Mouse (Mus musculus) forebrain, embryonic 12.5 days (tissue): ENCODE data around the gene Mthfr. TPM values are rescaled to one million over a fixed set of nuclear protein-coding genes. Genes with fewer than 3 reads are reported as not detected.

ENCODE experiments used
- ATAC-seq: fragments of 200-750 bp; cut with Nextera tagmentation; 2 replicates; pipeline ENCODE4 v1.8.0; 2017; ENCODE audit warnings: moderate TSS enrichment; ENCODE audit not compliant: low FRiP score
- H3K27ac ChIP-seq: fragments of 300-500 bp; sonication (generic); 2 replicates; pipeline ENCODE4 v1.5.1; 2016; ENCODE audit warnings: mild to moderate bottlenecking
- H3K27me3 ChIP-seq: fragments of 300-500 bp; sonication (generic); 2 replicates; pipeline ENCODE4 v1.6.1; 2016; ENCODE audit warnings: mild to moderate bottlenecking
- H3K36me3 ChIP-seq: fragments of 300-500 bp; sonication (generic); replicated peaks from 2 replicates; pipeline ENCODE4 v1.6.1; 2016; ENCODE audit warnings: mild to moderate bottlenecking
- H3K4me1 ChIP-seq: fragments of 300-500 bp; sonication (generic); 2 replicates; pipeline ENCODE4 v1.6.1; 2016
- H3K4me2 ChIP-seq: fragments of 300-500 bp; sonication (generic); 2 replicates; pipeline ENCODE4 v1.6.1; 2016; ENCODE audit warnings: mild to moderate bottlenecking, moderate library complexity
- H3K4me3 ChIP-seq: fragments of 300-500 bp; sonication (generic); replicated peaks from 2 replicates; pipeline ENCODE4 v1.5.1; 2016; ENCODE audit warnings: mild to moderate bottlenecking
- H3K9ac ChIP-seq: fragments of 300-500 bp; sonication (generic); 2 replicates; pipeline ENCODE4 v1.6.1; 2016; ENCODE audit warnings: mild to moderate bottlenecking
- H3K9me3 ChIP-seq: fragments of 300-500 bp; sonication (generic); 2 replicates; pipeline ENCODE4 v1.6.1; 2016
- WGBS: fragments of 180-500 bp; shearing (Covaris S2); methylation state at CpG from one replicate; pipeline ENCODE4 v1.1.7; 2016; 5-methylcytosine and 5-hydroxymethylcytosine counted together
- polyA plus RNA-seq: library from polyadenylated mRNA; unstranded; fragments of >200 nt; fragmentation: Nextera tagmentation; extraction: Ambion mirVana; gene quantifications from 2 replicates; pipeline ENCODE4 v1.2.1, GENCODE M21; 2016

The Mthfr gene
- polyA plus RNA-seq, 1 experiment from 2014 or later, result 28.7 TPM

GRCm38 (mm10) chr4:148057661-148058209 lies 18.9 kb downstream of the Mthfr start:
- no peaks in the 10 kb centered on the region for H3K27me3 ChIP-seq
- H3K4me1 ChIP-seq, result no peaks in the 10 kb centered on the region
- 65% methylated on average over 5 of the region's 5 CpGs for WGBS
- H3K27ac ChIP-seq, result no peak overlapping the region; the same call in 1 of the 2 replicates
- H3K9ac ChIP-seq, result no peak overlapping the region
- ATAC-seq, result no peak
- H3K4me2 ChIP-seq, result no peak overlapping the region
- no peaks in the 10 kb centered on the region for H3K9me3 ChIP-seq
- H3K36me3 ChIP-seq, result peaks cover 63% of the 10 kb centered on the region
- no peak overlapping the region for H3K4me3 ChIP-seq

GRCm38 (mm10) chr4:148058218-148058819 lies 19.4 kb downstream of the Mthfr start:
- no peak overlapping the region for H3K4me3 ChIP-seq
- peaks cover 57% of the 10 kb centered on the region for H3K36me3 ChIP-seq
- no peak for ATAC-seq
- H3K27me3 ChIP-seq, result no peaks in the 10 kb centered on the region
- 87% methylated on average over 9 of the region's 9 CpGs for WGBS
- no peak overlapping the region for H3K9ac ChIP-seq
- H3K9me3 ChIP-seq, result no peaks in the 10 kb centered on the region
- H3K27ac ChIP-seq, result 0 out of 2 replicates have a peak overlapping the region, but pooled peaks have one; percentile 13
- no peak overlapping the region for H3K4me2 ChIP-seq
- H3K4me1 ChIP-seq, result no peaks in the 10 kb centered on the region

GRCm38 (mm10) chr4:148058993-148059392 lies 20.1 kb downstream of the Mthfr start:
- Histone ChIP-seq H3K9ac (no peak overlapping the region), H3K27me3 (no peaks in the 10 kb centered on the region), H3K36me3 (peaks cover 51% of the 10 kb centered on the region), H3K9me3 (no peaks in the 10 kb centered on the region), H3K4me2 (no peak overlapping the region), H3K4me3 (no peak overlapping the region), H3K27ac (no peak overlapping the region), H3K4me1 (no peaks in the 10 kb centered on the region)
- WGBS, result 94% methylated on average over 6 of the region's 6 CpGs
- no peak for ATAC-seq

GRCm38 (mm10) chr4:148060120-148061085 lies 21.5 kb downstream of the Mthfr start:
- no peak overlapping the region for H3K9ac ChIP-seq
- no peak overlapping the region for H3K4me2 ChIP-seq
- no peaks in the 10 kb centered on the region for H3K4me1 ChIP-seq
- H3K36me3 ChIP-seq, result peaks cover 38% of the 10 kb centered on the region
- WGBS, result 54% methylated on average over 13 of the region's 13 CpGs
- H3K9me3 ChIP-seq, result no peaks in the 10 kb centered on the region
- H3K27ac ChIP-seq, result no peak overlapping the region
- ATAC-seq, result 0 out of 2 replicates have a peak, but pooled peaks have one; percentile 50
- no peaks in the 10 kb centered on the region for H3K27me3 ChIP-seq
- H3K4me3 ChIP-seq, result no peak overlapping the region

GRCm38 (mm10) chr4:148061086-148061480 lies 22.2 kb downstream of the Mthfr start:
- Histone ChIP-seq H3K27ac (no peak overlapping the region), H3K36me3 (peaks cover 32% of the 10 kb centered on the region), H3K4me3 (no peak overlapping the region), H3K4me2 (no peak overlapping the region), H3K4me1 (no peaks in the 10 kb centered on the region), H3K27me3 (no peaks in the 10 kb centered on the region), H3K9me3 (no peaks in the 10 kb centered on the region), H3K9ac (no peak overlapping the region)
- 86% methylated on average over 9 of the region's 9 CpGs for WGBS
- ATAC-seq, result no peak

- Histone ChIP-seq H3K9ac (no peak overlapping the region), H3K9me3 (no peaks in the 10 kb centered on the region), H3K4me2 (no peak overlapping the region), H3K27ac (no peak overlapping the region), H3K4me3 (no peak overlapping the region), H3K4me1 (no peaks in the 10 kb centered on the region; the same call in 1 of the 2 replicates), H3K27me3 (no peaks in the 10 kb centered on the region), H3K36me3 (no peaks in the 10 kb centered on the region)
- no peak for ATAC-seq
- 32% methylated on average over 6 of the region's 6 CpGs for WGBS
These were observed 27.0 kb downstream of the Mthfr start for GRCm38 (mm10) chr4:148065702-148066400.

- no peak overlapping the region for H3K4me3 ChIP-seq
- no peak overlapping the region for H3K4me2 ChIP-seq
- no peak overlapping the region for H3K9ac ChIP-seq
- H3K27ac ChIP-seq, result no peak overlapping the region
- WGBS, result 73% methylated on average over 9 of the region's 9 CpGs
- no peaks in the 10 kb centered on the region for H3K9me3 ChIP-seq
- no peaks in the 10 kb centered on the region for H3K27me3 ChIP-seq
- no peak for ATAC-seq
- no peaks in the 10 kb centered on the region for H3K36me3 ChIP-seq
- H3K4me1 ChIP-seq, result no peaks in the 10 kb centered on the region; the same call in 1 of the 2 replicates
These were observed 27.5 kb downstream of the Mthfr start for GRCm38 (mm10) chr4:148066401-148066744.

- H3K4me1 ChIP-seq, result no peaks in the 10 kb centered on the region; the same call in 1 of the 2 replicates
- no peak overlapping the region for H3K4me2 ChIP-seq
- no peaks in the 10 kb centered on the region for H3K27me3 ChIP-seq
- WGBS, result 84% methylated on average over 8 of the region's 8 CpGs
- H3K9me3 ChIP-seq, result no peaks in the 10 kb centered on the region
- no peak overlapping the region for H3K4me3 ChIP-seq
- no peak for ATAC-seq
- H3K36me3 ChIP-seq, result no peaks in the 10 kb centered on the region
- H3K9ac ChIP-seq, result no peak overlapping the region
- H3K27ac ChIP-seq, result no peak overlapping the region
These were observed 28.5 kb downstream of the Mthfr start for GRCm38 (mm10) chr4:148067346-148067745.

- ATAC-seq, result no peak
- H3K9me3 ChIP-seq, result no peaks in the 10 kb centered on the region
- 88% methylated on average over 9 of the region's 9 CpGs for WGBS
- H3K27me3 ChIP-seq, result no peaks in the 10 kb centered on the region
- H3K36me3 ChIP-seq, result no peaks in the 10 kb centered on the region
- H3K4me3 ChIP-seq, result no peak overlapping the region
- H3K27ac ChIP-seq, result no peak overlapping the region
- H3K4me2 ChIP-seq, result no peak overlapping the region
- H3K9ac ChIP-seq, result no peak overlapping the region
- H3K4me1 ChIP-seq, result peaks cover under 1% of the 10 kb centered on the region; the same call in 1 of the 2 replicates
These were observed 30.8 kb downstream of the Mthfr start for GRCm38 (mm10) chr4:148069602-148070218.

- Histone ChIP-seq H3K27me3 (no peaks in the 10 kb centered on the region), H3K9ac (no peak overlapping the region), H3K9me3 (no peaks in the 10 kb centered on the region), H3K4me1 (peaks cover 9% of the 10 kb centered on the region), H3K4me2 (no peak overlapping the region), H3K27ac (no peak overlapping the region), H3K4me3 (no peak overlapping the region), H3K36me3 (no peaks in the 10 kb centered on the region)
- ATAC-seq, result no peak
- 71% methylated on average over 5 of the region's 5 CpGs for WGBS
These were observed 32.6 kb downstream of the Mthfr start for GRCm38 (mm10) chr4:148071508-148071907.

GRCm38 (mm10) chr4:148074521-148075189 lies 35.8 kb downstream of the Mthfr start:
- no peaks in the 10 kb centered on the region for H3K27me3 ChIP-seq
- 49% methylated on average over 17 of the region's 17 CpGs for WGBS
- peak overlapping the region; percentile 7; the same call in 1 of the 2 replicates for H3K9ac ChIP-seq
- no peaks in the 10 kb centered on the region for H3K9me3 ChIP-seq
- H3K4me1 ChIP-seq, result peaks cover 9% of the 10 kb centered on the region
- peak overlapping the region; percentile 33 for H3K4me3 ChIP-seq
- H3K4me2 ChIP-seq, result peak overlapping the region; percentile 51
- H3K27ac ChIP-seq, result no peak overlapping the region
- no peaks in the 10 kb centered on the region for H3K36me3 ChIP-seq
- ATAC-seq, result peak; percentile 20; the same call in 1 of the 2 replicates
